Mouse (Mus musculus): ENCODE data around the gene Prpsap1. TPM values are rescaled to one million over a fixed set of nuclear protein-coding genes. Genes with fewer than 3 reads are reported as not detected.

Gene Prpsap1
- polyA plus RNA-seq, 2 experiments, result 22.2 to 38.4 TPM

- ATAC-seq (ENCODE audit: insufficient read depth), result no peak
- Histone ChIP-seq H3K27me3 (ENCODE audit: control insufficient read depth, insufficient read depth, low read length) (no peaks in the 10 kb centered on the region), H3K36me3 (replicated peaks; ENCODE audit: control insufficient read depth, insufficient read depth, low read depth) (no peaks in the 10 kb centered on the region), H3K4me3 (ENCODE audit: insufficient read depth in 1 of 2, low read depth in 2 of 2, low read length in 2 of 2) (no peak overlapping the region), H3K4me2 (ENCODE audit: low read depth) (peak overlapping the region; percentile 71), H3K9me3 (ENCODE audit: control insufficient read depth, low read length) (no peaks in the 10 kb centered on the region), H3K9ac (replicated peaks) (no peak overlapping the region), H3K4me1 (replicated peaks; ENCODE audit: control insufficient read depth in 2 of 2, insufficient read depth in 2 of 2, low read length in 1 of 2) (peaks cover 5 to 11% of the 10 kb centered on the region in 2 experiments), H3K27ac (no peak overlapping the region)
- no peak for DNase-seq (ENCODE audit: low read depth in 3 of 3, low spot score in 3 of 3)
- 57% methylated on average over 6 of the region's 6 CpGs for WGBS (ENCODE audit: insufficient replicate concordance)
- TF ChIP-seq EP300 (IDR thresholded peaks at IDR 0.05; ENCODE audit: low read depth) (no peak), CTCF (IDR thresholded peaks at IDR 0.05; ENCODE audit: low read depth) (peak; percentile 20; the same call in 1 of the 2 replicates)
Observed at GRCm38 (mm10) chr11:116491338-116491737, 2.7 kb downstream of the Prpsap1 start.

- peak overlapping the region; percentile 63 for H3K27ac ChIP-seq
- TF ChIP-seq CTCF (IDR thresholded peaks at IDR 0.05; ENCODE audit: low read depth), result no peak
- no peak; the same call in 1 of the 2 replicates for TF ChIP-seq EP300 (IDR thresholded peaks at IDR 0.05; ENCODE audit: low read depth)
- peaks cover 5 to 11% of the 10 kb centered on the region in 2 experiments for H3K4me1 ChIP-seq (replicated peaks; ENCODE audit: control insufficient read depth in 2 of 2, insufficient read depth in 2 of 2, low read length in 1 of 2)
- ATAC-seq (ENCODE audit: insufficient read depth) (peak; percentile 91), DNase-seq (ENCODE audit: low read depth in 3 of 3, low spot score in 3 of 3) (peak; percentile 76 to 79 (median 79))
- peak overlapping the region; percentile 75 to 77 for H3K4me3 ChIP-seq (ENCODE audit: insufficient read depth in 1 of 2, low read depth in 2 of 2, low read length in 2 of 2)
- H3K9me3 ChIP-seq (ENCODE audit: control insufficient read depth, low read length), result no peaks in the 10 kb centered on the region
- H3K9ac ChIP-seq (replicated peaks), result peak overlapping the region; percentile 69
- H3K4me2 ChIP-seq (ENCODE audit: low read depth), result peak overlapping the region; percentile 71
- WGBS (ENCODE audit: insufficient replicate concordance), result under 1% methylated on average over 62 of the region's 62 CpGs
- H3K27me3 ChIP-seq (ENCODE audit: control insufficient read depth, insufficient read depth, low read length), result no peaks in the 10 kb centered on the region
- no peaks in the 10 kb centered on the region; the same call in 1 of the 2 replicates for H3K36me3 ChIP-seq (replicated peaks; ENCODE audit: control insufficient read depth, insufficient read depth, low read depth)
Observed at GRCm38 (mm10) chr11:116490232-116491107, 3.5 kb downstream of the Prpsap1 start.

- Histone ChIP-seq H3K4me2 (ENCODE audit: low read depth) (peak overlapping the region; percentile 71), H3K27ac (no peak overlapping the region; the same call in 1 of the 2 replicates), H3K27me3 (ENCODE audit: control insufficient read depth, insufficient read depth, low read length) (no peaks in the 10 kb centered on the region), H3K9me3 (ENCODE audit: control insufficient read depth, low read length) (no peaks in the 10 kb centered on the region), H3K4me1 (replicated peaks; ENCODE audit: control insufficient read depth in 2 of 2, insufficient read depth in 2 of 2, low read length in 1 of 2) (peaks cover 5 to 11% of the 10 kb centered on the region in 2 experiments), H3K4me3 (ENCODE audit: insufficient read depth in 1 of 2, low read depth in 2 of 2, low read length in 2 of 2) (peak overlapping the region; percentile 75 to 77), H3K9ac (replicated peaks) (peak overlapping the region; percentile 69), H3K36me3 (replicated peaks; ENCODE audit: control insufficient read depth, insufficient read depth, low read depth) (no peaks in the 10 kb centered on the region; the same call in 1 of the 2 replicates)
- TF ChIP-seq EP300 (IDR thresholded peaks at IDR 0.05; ENCODE audit: low read depth), result no peak
- no peak for TF ChIP-seq CTCF (IDR thresholded peaks at IDR 0.05; ENCODE audit: low read depth)
- under 1% methylated on average over 39 of the region's 39 CpGs for WGBS (ENCODE audit: insufficient replicate concordance)
- DNase-seq (ENCODE audit: low read depth in 3 of 3, low spot score in 3 of 3), result no peak
- peak; percentile 39; the same call in 1 of the 2 replicates for ATAC-seq (ENCODE audit: insufficient read depth)
Observed at GRCm38 (mm10) chr11:116489771-116490231, 4.2 kb downstream of the Prpsap1 start.

GRCm38 (mm10) chr11:116488693-116489375 is 5.2 kb downstream of the Prpsap1 start:
- H3K9ac ChIP-seq (replicated peaks), result no peak overlapping the region
- peak overlapping the region; percentile 71 for H3K4me2 ChIP-seq (ENCODE audit: low read depth)
- no peak for ATAC-seq (ENCODE audit: insufficient read depth)
- peak overlapping the region; percentile 75 to 77 for H3K4me3 ChIP-seq (ENCODE audit: insufficient read depth in 1 of 2, low read depth in 2 of 2, low read length in 2 of 2)
- no peak for DNase-seq (ENCODE audit: low read depth in 3 of 3, low spot score in 3 of 3)
- 58% methylated on average over 14 of the region's 14 CpGs for WGBS (ENCODE audit: insufficient replicate concordance)
- TF ChIP-seq CTCF (IDR thresholded peaks at IDR 0.05; ENCODE audit: low read depth) (peak; percentile 74), EP300 (IDR thresholded peaks at IDR 0.05; ENCODE audit: low read depth) (no peak)
- peaks cover 5 to 11% of the 10 kb centered on the region in 2 experiments for H3K4me1 ChIP-seq (replicated peaks; ENCODE audit: control insufficient read depth in 2 of 2, insufficient read depth in 2 of 2, low read length in 1 of 2)
- no peaks in the 10 kb centered on the region for H3K27me3 ChIP-seq (ENCODE audit: control insufficient read depth, insufficient read depth, low read length)
- no peak overlapping the region for H3K27ac ChIP-seq
- H3K36me3 ChIP-seq (replicated peaks; ENCODE audit: control insufficient read depth, insufficient read depth, low read depth), result no peaks in the 10 kb centered on the region; the same call in none of the 2 replicates
- H3K9me3 ChIP-seq (ENCODE audit: control insufficient read depth, low read length), result no peaks in the 10 kb centered on the region
